Mouse (Mus musculus) forebrain, embryonic 16.5 days (tissue): ENCODE data around the gene Slc44a1. TPM values are rescaled to one million over a fixed set of nuclear protein-coding genes. Genes with fewer than 3 reads are reported as not detected.

Experiments used
- ATAC-seq: fragments of 200-750 bp; cut with Nextera tagmentation; 2 replicates; pipeline ENCODE4 v1.8.0; 2017; ENCODE audit warnings: mild to moderate bottlenecking, moderate library complexity
- H3K27ac ChIP-seq: fragments of 300-500 bp; sonication (generic); 2 replicates; pipeline ENCODE4 v1.5.1; 2014; ENCODE audit warnings: low read length, control low read depth
- H3K27me3 ChIP-seq: fragments of 300-500 bp; sonication (generic); replicated peaks from 2 replicates; pipeline ENCODE4 v1.6.1; 2014; ENCODE audit warnings: low read length; ENCODE audit not compliant: control insufficient read depth, insufficient read depth
- H3K36me3 ChIP-seq: fragments of 300-500 bp; sonication (generic); 2 replicates; pipeline ENCODE4 v1.6.1; 2014; ENCODE audit not compliant: control insufficient read depth, insufficient read depth
- H3K4me1 ChIP-seq: fragments of 300-500 bp; sonication (generic); replicated peaks from 2 replicates; pipeline ENCODE4 v1.6.1; 2014; ENCODE audit warnings: low read length; ENCODE audit not compliant: control insufficient read depth, insufficient read depth
- H3K4me2 ChIP-seq: fragments of 300-500 bp; sonication (generic); 2 replicates; pipeline ENCODE4 v1.6.1; 2014; ENCODE audit warnings: mild to moderate bottlenecking, low read length, control low read depth
- H3K4me3 ChIP-seq: fragments of 300-500 bp; sonication (generic); replicated peaks from 2 replicates; pipeline ENCODE4 v1.5.1; 2014; ENCODE audit warnings: mild to moderate bottlenecking, low read length, control low read depth
- H3K9ac ChIP-seq: fragments of 300-500 bp; sonication (generic); replicated peaks from 2 replicates; pipeline ENCODE4 v1.6.1; 2014; ENCODE audit warnings: low read depth, low read length, control low read depth
- H3K9me3 ChIP-seq: fragments of 300-500 bp; sonication (generic); 2 replicates; pipeline ENCODE4 v1.6.1; 2016; ENCODE audit warnings: low read length; ENCODE audit not compliant: control insufficient read depth
- WGBS: fragments of 180-500 bp; shearing (Covaris S2); extraction: QIAGEN DNeasy Blood & Tissue Kit; methylation state at CpG from one replicate; pipeline ENCODE4 v1.1.7; 2014; 5-methylcytosine and 5-hydroxymethylcytosine counted together
- polyA plus RNA-seq: library from polyadenylated mRNA; unstranded; fragments of >200 nt; fragmentation: Nextera tagmentation; extraction: Ambion mirVana; gene quantifications from 2 replicates; pipeline ENCODE4 v1.2.1, GENCODE M21; 2015

Gene Slc44a1
- polyA plus RNA-seq, 1 experiment from 2014 or later = 13.7 TPM

DNA sequence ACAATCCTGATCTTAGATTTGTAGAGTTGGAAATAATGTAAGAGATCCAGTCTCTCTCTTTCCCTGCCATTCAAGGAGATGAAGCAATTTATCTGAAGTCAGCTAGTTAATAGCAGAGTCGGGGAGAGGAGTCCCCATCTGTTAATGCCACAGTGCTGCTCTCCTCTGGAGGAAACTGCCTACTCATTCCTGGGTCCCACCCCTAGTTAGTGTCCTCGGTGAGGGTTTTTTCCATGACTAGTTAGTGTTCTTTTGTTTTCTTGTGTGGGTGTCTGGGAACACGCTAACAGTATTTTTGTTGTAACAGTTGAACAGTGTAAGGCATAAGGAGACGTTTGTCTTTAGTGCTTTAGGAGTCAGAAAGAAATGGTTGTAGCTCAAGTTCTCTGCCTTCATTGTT, 38.4 kb downstream of the Slc44a1 start:
- no peaks in the 10 kb centered on the region for H3K9me3 ChIP-seq
- H3K27me3 ChIP-seq = no peaks in the 10 kb centered on the region
- ATAC-seq = no peak
- H3K4me2 ChIP-seq = no peak overlapping the region
- no peak overlapping the region for H3K4me3 ChIP-seq
- 71% methylated on average over 4 of the region's 4 CpGs for WGBS
- H3K36me3 ChIP-seq = no peaks in the 10 kb centered on the region
- H3K27ac ChIP-seq = no peak overlapping the region
- H3K9ac ChIP-seq = no peak overlapping the region
- H3K4me1 ChIP-seq = peaks cover 9% of the 10 kb centered on the region

DNA sequence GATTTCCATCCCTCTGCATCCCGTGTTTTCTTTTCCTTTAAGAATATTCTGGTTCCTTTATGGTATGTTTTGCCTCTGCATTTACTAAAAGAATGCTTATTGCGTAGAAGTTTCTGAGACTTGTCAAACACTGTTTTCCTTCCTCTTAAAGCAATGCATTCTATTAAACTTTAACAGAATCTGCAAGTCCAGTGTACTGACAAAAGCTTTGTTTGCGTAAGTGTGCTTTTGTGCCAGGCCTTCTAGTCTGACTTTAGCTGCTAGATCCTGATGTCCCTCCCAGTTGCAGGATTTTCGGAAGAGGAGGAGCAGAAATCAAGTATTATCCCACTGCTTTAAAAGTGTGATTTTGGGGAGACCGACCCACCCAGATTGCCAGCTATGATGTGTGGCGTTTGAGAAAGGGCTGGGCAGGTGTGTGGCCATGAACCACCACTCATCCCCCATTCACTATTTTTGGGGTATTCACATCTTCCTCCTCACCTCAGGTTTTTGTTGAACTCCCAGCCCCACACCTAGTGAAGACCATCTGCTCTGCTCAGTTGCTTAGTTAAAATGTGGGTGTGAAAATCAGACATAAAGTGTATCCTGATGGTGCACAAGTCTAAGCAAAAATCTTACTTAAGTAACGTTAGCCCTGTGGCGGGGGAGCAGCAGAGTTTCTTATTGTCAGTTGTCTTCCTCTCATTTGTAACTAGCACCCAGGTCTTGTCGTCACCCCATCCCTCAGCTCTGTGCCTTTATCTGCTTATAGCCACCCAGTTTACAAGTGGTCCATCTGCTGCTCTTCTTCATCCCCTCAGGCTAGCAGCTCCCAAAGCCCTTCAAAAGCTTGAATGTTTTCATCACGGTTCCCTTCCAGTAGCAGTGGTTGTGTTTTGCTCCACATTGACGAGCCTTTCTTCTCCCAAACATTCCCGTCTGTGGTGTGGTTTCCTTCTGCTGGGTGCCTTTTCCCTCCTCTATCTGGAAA, 47.3 kb downstream of the Slc44a1 start:
- Histone ChIP-seq H3K9me3 (no peaks in the 10 kb centered on the region), H3K9ac (no peak overlapping the region), H3K4me3 (no peak overlapping the region), H3K27ac (peak overlapping the region; percentile 59), H3K4me2 (no peak overlapping the region), H3K4me1 (peaks cover 15% of the 10 kb centered on the region; the same call in 1 of the 2 replicates), H3K36me3 (no peaks in the 10 kb centered on the region), H3K27me3 (no peaks in the 10 kb centered on the region)
- ATAC-seq = peak; percentile 47
- 59% methylated on average over 12 of the region's 12 CpGs for WGBS

DNA sequence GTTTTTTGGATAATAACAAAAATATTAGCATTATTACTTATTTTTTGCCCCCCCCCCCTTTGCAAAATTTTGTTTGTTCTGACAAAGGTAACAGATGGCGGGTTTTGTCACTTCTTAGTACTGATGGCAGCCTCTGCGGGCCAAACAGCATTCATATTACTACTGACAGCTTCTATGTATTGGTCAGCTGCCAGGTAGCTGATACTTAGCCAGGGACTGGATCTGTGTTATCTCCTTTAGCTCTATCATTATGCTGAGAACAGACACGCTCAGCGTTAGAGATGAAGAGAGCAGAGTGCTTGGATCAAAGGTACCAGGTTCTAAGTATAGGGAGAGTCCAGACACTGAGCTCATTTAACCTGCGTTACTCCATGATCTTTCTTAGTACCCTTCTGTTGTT, 48.6 kb downstream of the Slc44a1 start:
- 60% methylated on average over 5 of the region's 5 CpGs for WGBS
- Histone ChIP-seq H3K4me1 (peaks cover 15% of the 10 kb centered on the region; the same call in 1 of the 2 replicates), H3K27ac (no peak overlapping the region), H3K4me2 (no peak overlapping the region), H3K9ac (no peak overlapping the region), H3K9me3 (no peaks in the 10 kb centered on the region), H3K4me3 (no peak overlapping the region), H3K27me3 (no peaks in the 10 kb centered on the region), H3K36me3 (no peaks in the 10 kb centered on the region)
- peak; percentile 69 for ATAC-seq

DNA sequence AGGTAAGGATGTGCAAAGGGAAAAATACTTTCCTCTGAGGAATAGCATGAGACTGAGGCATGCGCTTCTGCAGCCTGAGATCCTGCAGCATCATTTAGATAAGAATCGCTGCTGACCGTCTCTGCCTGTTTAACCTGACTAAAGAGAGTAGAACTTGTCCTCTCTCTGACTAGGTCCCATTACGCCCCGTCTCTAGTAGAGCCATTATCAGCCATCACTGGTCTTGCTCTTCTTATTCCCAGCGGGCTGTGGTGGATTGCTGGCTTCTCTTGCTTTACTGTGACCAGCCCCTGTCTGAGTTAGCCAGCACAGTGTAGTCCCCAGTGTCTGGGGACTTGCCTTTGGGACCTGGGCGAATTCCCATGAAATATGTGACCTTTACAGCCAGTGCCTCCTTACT, 50.2 kb downstream of the Slc44a1 start:
- Histone ChIP-seq H3K9ac (no peak overlapping the region), H3K4me2 (no peak overlapping the region), H3K4me1 (peaks cover 15% of the 10 kb centered on the region; the same call in 1 of the 2 replicates), H3K36me3 (no peaks in the 10 kb centered on the region), H3K27me3 (no peaks in the 10 kb centered on the region), H3K27ac (no peak overlapping the region), H3K9me3 (no peaks in the 10 kb centered on the region), H3K4me3 (no peak overlapping the region)
- ATAC-seq = no peak
- WGBS = 93% methylated on average over 7 of the region's 7 CpGs

DNA sequence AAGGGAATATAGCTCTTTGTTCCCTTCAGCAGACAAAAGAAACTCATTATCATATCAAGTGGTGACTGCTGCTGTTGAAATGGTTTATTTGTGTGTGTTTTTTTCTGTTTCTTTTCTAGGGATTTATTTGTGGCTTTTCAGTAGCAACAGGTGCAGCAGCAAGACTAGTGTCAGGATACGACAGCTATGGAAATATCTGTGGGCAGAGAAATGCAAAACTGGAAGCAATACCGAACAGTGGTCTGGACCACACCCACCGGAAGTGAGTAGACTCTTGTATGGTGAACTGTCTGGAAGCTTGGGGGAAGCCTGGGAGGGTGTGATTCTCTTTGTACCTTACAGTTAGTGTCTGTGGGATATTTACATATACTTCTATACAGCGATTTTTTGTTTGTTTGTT, 51.1 kb downstream of the Slc44a1 start:
- Histone ChIP-seq H3K36me3 (no peaks in the 10 kb centered on the region), H3K27me3 (no peaks in the 10 kb centered on the region), H3K27ac (no peak overlapping the region), H3K4me2 (no peak overlapping the region), H3K4me3 (no peak overlapping the region), H3K9ac (no peak overlapping the region), H3K4me1 (peaks cover 15% of the 10 kb centered on the region; the same call in 1 of the 2 replicates), H3K9me3 (no peaks in the 10 kb centered on the region)
- no peak for ATAC-seq
- 33% methylated on average over 4 of the region's 4 CpGs for WGBS

DNA sequence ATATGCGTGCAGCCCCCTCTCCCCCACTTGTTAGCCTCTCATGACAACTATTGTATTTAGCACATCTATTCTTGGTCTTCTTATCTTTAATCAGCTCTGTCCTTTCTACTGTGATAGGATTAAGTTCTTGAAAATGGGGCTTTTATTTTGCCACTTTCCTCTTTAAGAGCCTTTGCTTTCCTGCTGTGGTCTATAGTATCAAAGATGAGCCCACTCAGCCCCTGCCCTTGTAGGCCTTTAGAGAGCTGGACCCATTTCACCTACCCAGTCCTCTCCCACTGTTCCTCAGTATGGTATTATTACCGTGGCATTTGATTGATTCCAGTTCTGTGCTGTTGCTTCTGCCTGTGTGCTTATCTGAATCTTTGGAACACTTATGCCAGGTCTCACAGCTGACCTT, 55.4 kb downstream of the Slc44a1 start:
- ATAC-seq = no peak
- H3K9me3 ChIP-seq = no peaks in the 10 kb centered on the region

DNA sequence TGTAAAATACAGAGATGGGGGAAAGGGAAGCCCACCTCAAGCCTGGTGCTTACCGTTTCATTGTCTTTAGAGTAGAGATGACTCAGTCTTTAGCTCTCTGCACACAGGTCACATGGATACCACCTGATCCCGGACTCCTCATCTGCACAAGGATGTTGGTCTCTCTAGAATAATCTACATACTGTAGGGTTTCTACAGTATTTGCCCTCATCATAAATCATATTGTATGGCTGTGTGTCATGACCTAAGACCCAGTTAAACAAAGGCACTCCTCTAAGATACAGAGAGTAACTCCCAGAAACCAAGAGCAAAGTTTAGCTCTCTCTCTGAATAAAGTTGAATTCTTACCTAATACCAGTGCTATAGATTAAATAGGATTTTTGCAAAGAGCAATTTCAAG, 62.6 kb downstream of the Slc44a1 start:
- Histone ChIP-seq H3K4me2 (no peak overlapping the region), H3K4me3 (no peak overlapping the region), H3K27me3 (no peaks in the 10 kb centered on the region), H3K9ac (no peak overlapping the region), H3K27ac (no peak overlapping the region), H3K4me1 (no peaks in the 10 kb centered on the region), H3K9me3 (no peaks in the 10 kb centered on the region), H3K36me3 (no peaks in the 10 kb centered on the region)
- WGBS = 90% methylated on average over 2 of the region's 2 CpGs
- no peak for ATAC-seq

More for the DNA sequence above, 55.4 kb downstream of the Slc44a1 start:
- Histone ChIP-seq H3K27me3 (no peaks in the 10 kb centered on the region), H3K4me3 (no peak overlapping the region), H3K9ac (no peak overlapping the region), H3K4me1 (peaks cover 7% of the 10 kb centered on the region; the same call in 1 of the 2 replicates), H3K4me2 (no peak overlapping the region), H3K36me3 (no peaks in the 10 kb centered on the region), H3K27ac (no peak overlapping the region)
- WGBS = 10% methylated on average over 2 of the region's 2 CpGs

DNA sequence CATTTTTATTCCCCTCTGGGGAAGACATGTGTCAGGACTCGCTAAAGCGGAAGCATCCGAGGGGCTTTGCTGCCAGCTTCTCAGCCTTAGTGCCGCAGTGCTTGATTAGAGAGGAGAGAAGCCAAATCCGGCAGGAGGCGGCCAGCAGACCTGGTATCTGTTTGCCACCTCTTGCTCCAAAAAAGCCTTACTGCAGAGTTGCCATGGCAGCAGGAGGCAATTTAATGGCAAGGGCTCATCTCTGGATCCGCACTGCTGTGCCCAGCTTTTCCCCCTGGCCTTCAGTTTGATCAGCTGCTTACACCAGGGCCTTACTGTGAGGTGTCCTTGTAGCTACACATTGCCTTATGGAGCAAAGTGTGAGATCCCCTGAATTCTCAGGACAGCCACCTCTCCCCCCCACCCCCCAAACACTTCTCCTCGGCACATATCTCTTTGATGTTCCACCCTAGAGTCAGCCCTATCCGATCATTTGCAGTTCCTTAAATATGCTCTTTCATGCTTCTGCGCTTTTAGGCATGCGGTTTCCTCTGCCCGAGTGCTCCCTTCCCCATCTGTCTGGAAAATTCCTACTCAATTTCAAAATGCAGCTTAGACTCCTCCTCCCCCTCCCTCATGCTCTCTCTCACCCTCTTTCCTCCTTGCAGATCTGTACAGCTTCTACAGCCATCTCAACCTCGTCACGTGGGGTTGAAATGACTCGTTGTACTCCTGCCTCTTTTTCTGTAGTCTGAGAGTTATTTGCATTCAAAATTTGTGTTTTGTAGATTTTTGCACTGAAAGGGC, 72.1 kb downstream of the Slc44a1 start:
- Histone ChIP-seq H3K9ac (peak overlapping the region; percentile 34; the same call in 1 of the 2 replicates), H3K27me3 (no peaks in the 10 kb centered on the region), H3K9me3 (no peaks in the 10 kb centered on the region), H3K27ac (peak overlapping the region; percentile 87), H3K4me1 (peaks cover 36% of the 10 kb centered on the region), H3K36me3 (no peaks in the 10 kb centered on the region), H3K4me3 (no peak overlapping the region), H3K4me2 (peak overlapping the region; percentile 6; the same call in 1 of the 2 replicates)
- 25% methylated on average over 15 of the region's 15 CpGs for WGBS
- peak; percentile 75 for ATAC-seq
